Comparison of ENCODE assay signal across 23 mouse cellular contexts in the genomic region with DNA sequence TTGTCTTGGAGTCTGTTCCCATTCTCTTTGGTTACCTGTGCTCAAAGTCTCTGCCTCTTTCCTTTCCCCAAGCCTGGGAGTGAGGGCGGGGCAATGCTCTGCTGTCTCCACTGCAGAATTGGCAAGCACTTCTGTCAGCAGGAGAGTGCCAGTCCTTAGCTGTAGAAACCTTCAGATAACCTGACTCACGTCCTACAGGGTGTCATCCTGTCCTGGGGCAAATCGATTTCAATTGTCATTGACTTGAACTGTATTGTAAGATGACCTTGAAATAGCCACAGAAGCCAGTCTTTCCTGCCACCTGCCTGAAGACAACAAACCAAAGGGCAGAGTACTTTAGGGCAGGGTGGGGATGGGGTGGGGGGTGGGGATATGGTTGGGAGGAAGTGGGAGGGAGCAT.
"Had no signal": no experiment of that assay in that cellular context is flagged by ENCODE, and none has a peak within 500 bp of the region (broad histone marks: within the 10 kb centered on the region; RNA-seq: fewer than 3 reads in every experiment).

No protein-coding gene starts in this region.

- H3K4me1 ChIP-seq: heart, embryonic 12.5 days; hindbrain, embryonic 10.5 days; intestine, embryonic 15.5 days; limb, embryonic 13.5 days; limb, embryonic 15.5 days; liver, embryonic 12.5 days had no signal

- H3K36me3 ChIP-seq: heart, embryonic 10.5 days; heart, embryonic 12.5 days; hindbrain, embryonic 10.5 days; hindbrain, embryonic 12.5 days; intestine, embryonic 15.5 days; limb, embryonic 13.5 days; limb, embryonic 15.5 days; liver, embryonic 12.5 days had no signal

- H3K4me3 ChIP-seq: heart, embryonic 10.5 days; heart, embryonic 12.5 days; hindbrain, embryonic 10.5 days; hindbrain, embryonic 12.5 days; intestine, embryonic 15.5 days; layer of hippocampus, adult 2 months; limb, embryonic 13.5 days; limb, embryonic 15.5 days; liver, embryonic 12.5 days had no signal

- H3K9me3 ChIP-seq: heart, embryonic 10.5 days; hindbrain, embryonic 10.5 days; intestine, embryonic 15.5 days; limb, embryonic 13.5 days; limb, embryonic 15.5 days; liver, embryonic 12.5 days had no signal

- DNase-seq: gastrocnemius, postnatal 14 days; gastrocnemius, postnatal 36 days; heart, adult 18-20 months; heart, postnatal 10 days; heart, postnatal 4 days; kidney, adult 18-20 months; kidney, adult 8-10 months; kidney, postnatal 10 days; kidney, postnatal 25 days; kidney, postnatal 4 days; left cerebral cortex, postnatal 4 days had no signal

- ATAC-seq: hindbrain, embryonic 16.5 days; inflammation-experienced regulatory T-cells, adult 6 months; intestine, embryonic 15.5 days; intestine, postnatal 0 days; liver, embryonic 12.5 days had no signal

- H3K27me3 ChIP-seq: hindbrain, embryonic 12.5 days; intestine, embryonic 15.5 days; liver, embryonic 12.5 days had no signal
